Mouse (Mus musculus): Measurements from ENCODE around the gene Vmn1r83.

Vmn1r83 gene

GRCm38 (mm10) chr7:12329381-12329780 is at the start of gene Vmn1r83:
Gene Vmn1r83 (minus strand): TSS chr7:12329481.
- DNase-seq (ENCODE audit: low read depth) = no peak

- no peak for DNase-seq (ENCODE audit: low read depth)
Measured at GRCm38 (mm10) chr7:12369173-12369572, 39.9 kb upstream of the Vmn1r83 start, which contains the start of gene Vmn1r84. Gene Vmn1r84 (minus strand): TSS chr7:12369273.

GRCm38 (mm10) chr7:12300130-12300529 is 29.2 kb downstream of the Vmn1r83 start, which contains the start of gene Vmn1r82:
Gene Vmn1r82 (plus strand): TSS chr7:12300430.
- DNase-seq (ENCODE audit: low read depth) = no peak

All from 416B (cell line).